Mouse (Mus musculus) stomach, postnatal 0 days (tissue): ENCODE results near the gene Myo10. TPM values are rescaled to one million over a fixed set of nuclear protein-coding genes. Genes with fewer than 3 reads are reported as not detected.

Experiments used
- ATAC-seq: fragments of 200-750 bp; cut with Nextera tagmentation; 2 replicates; pipeline ENCODE4 v1.8.0; 2017; ENCODE audit not compliant: low FRiP score, low TSS enrichment
- DNase-seq: peaks from one replicate; pipeline ENCODE4 v3.0.0-alpha.2; 2016; ENCODE audit warnings: low spot score
- H3K27ac ChIP-seq: fragments of 300-500 bp; sonication (generic); replicated peaks from 2 replicates; pipeline ENCODE4 v1.5.1; 2014; ENCODE audit warnings: mild to moderate bottlenecking, control low read depth
- H3K27me3 ChIP-seq: fragments of 300-500 bp; sonication (generic); 2 replicates; pipeline ENCODE4 v1.6.1; 2014; ENCODE audit warnings: low read length; ENCODE audit not compliant: control insufficient read depth, insufficient read depth
- H3K36me3 ChIP-seq: fragments of 300-500 bp; sonication (generic); 2 replicates; pipeline ENCODE4 v1.6.1; 2014; ENCODE audit warnings: low read length, mixed read lengths; ENCODE audit not compliant: control insufficient read depth, insufficient read depth
- H3K4me1 ChIP-seq: fragments of 300-500 bp; sonication (generic); replicated peaks from 2 replicates; pipeline ENCODE4 v1.6.1; 2014; ENCODE audit warnings: antibody characterized with exemption; ENCODE audit not compliant: control insufficient read depth, insufficient read depth
- H3K4me2 ChIP-seq: fragments of 300-500 bp; sonication (generic); replicated peaks from 2 replicates; pipeline ENCODE4 v1.6.1; 2014; ENCODE audit warnings: low read depth, mild to moderate bottlenecking, control low read depth, moderate library complexity
- H3K4me3 ChIP-seq: fragments of 300-500 bp; sonication (generic); 2 replicates; pipeline ENCODE4 v1.5.1; 2014; ENCODE audit warnings: low read depth, low read length, control low read depth
- H3K9ac ChIP-seq: fragments of 300-500 bp; sonication (generic); 2 replicates; pipeline ENCODE4 v1.6.1; 2014; ENCODE audit warnings: mild to moderate bottlenecking, low read length, control low read depth, mixed read lengths
- H3K9me3 ChIP-seq: fragments of 300-500 bp; sonication (generic); 2 replicates; pipeline ENCODE4 v1.6.1; 2016; ENCODE audit warnings: low read length; ENCODE audit not compliant: control insufficient read depth
- CTCF ChIP-seq: IDR thresholded peaks from 2 replicates; pipeline ENCODE4 v1.5.1; 2016; ENCODE audit warnings: antibody characterized with exemption, low read depth, mild to moderate bottlenecking, moderate library complexity
- EP300 ChIP-seq: optimal IDR thresholded peaks from 2 replicates; pipeline ENCODE3; 2016; ENCODE audit warnings: antibody characterized with exemption
- WGBS: fragments of 180-500 bp; shearing (Covaris S2); extraction: QIAGEN DNeasy Blood & Tissue Kit; methylation state at CpG from one replicate; pipeline ENCODE4 v1.1.7; 2014; 5-methylcytosine and 5-hydroxymethylcytosine counted together
- polyA plus RNA-seq: library from polyadenylated mRNA; unstranded; fragments of >200 nt; fragmentation: Nextera tagmentation; extraction: Ambion mirVana; gene quantifications from 2 replicates; pipeline ENCODE4 v1.2.1, GENCODE M21; 2015

Gene Myo10
- polyA plus RNA-seq, 1 experiment from 2014 or later, result 15.8 TPM

DNA sequence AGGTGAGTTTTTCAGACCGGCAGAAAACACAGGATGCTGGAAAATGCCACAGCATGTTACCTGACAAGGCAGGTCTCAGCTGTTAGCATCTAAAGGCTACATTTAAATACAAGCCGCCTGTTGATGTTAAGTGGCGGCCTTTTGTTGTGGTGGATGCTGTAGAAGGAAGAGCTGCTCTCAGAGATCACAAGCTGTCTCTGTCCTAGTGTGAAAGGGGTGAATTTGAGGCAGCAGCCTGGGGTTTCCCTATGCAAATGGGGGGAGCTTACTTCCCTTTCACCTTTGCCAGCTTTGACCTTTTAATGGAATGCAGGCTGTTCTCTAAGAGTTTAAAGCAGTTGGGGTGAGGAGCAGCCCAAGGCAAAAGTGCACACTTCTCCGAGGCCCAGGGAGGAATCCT lies 117.9 kb downstream of the Myo10 start:
- 78% methylated on average over 4 of the region's 4 CpGs for WGBS
- Histone ChIP-seq H3K27me3 (no peaks in the 10 kb centered on the region), H3K4me1 (no peaks in the 10 kb centered on the region), H3K27ac (no peak overlapping the region), H3K4me2 (no peak overlapping the region), H3K9ac (no peak overlapping the region), H3K36me3 (peaks cover 17% of the 10 kb centered on the region), H3K9me3 (no peaks in the 10 kb centered on the region), H3K4me3 (no peak overlapping the region)
- ATAC-seq (no peak), DNase-seq (no peak)
- TF ChIP-seq EP300 (no peak), CTCF (no peak)

- no peak overlapping the region for H3K4me2 ChIP-seq
- no peaks in the 10 kb centered on the region for H3K9me3 ChIP-seq
- no peak overlapping the region for H3K4me3 ChIP-seq
- no peak overlapping the region for H3K27ac ChIP-seq
- ATAC-seq (no peak), DNase-seq (no peak)
- no peak for TF ChIP-seq CTCF
- no peak for TF ChIP-seq EP300
- WGBS, result 87% methylated on average over 13 of the region's 13 CpGs
- H3K9ac ChIP-seq, result no peak overlapping the region
- no peaks in the 10 kb centered on the region for H3K4me1 ChIP-seq
- H3K27me3 ChIP-seq, result no peaks in the 10 kb centered on the region
- peaks cover 17% of the 10 kb centered on the region for H3K36me3 ChIP-seq
Measured at GRCm38 (mm10) chr15:25742196-25742595, 119.9 kb downstream of the Myo10 start.

GRCm38 (mm10) chr15:25751510-25751909 lies 129.2 kb downstream of the Myo10 start:
- H3K4me1 ChIP-seq, result no peaks in the 10 kb centered on the region
- H3K27me3 ChIP-seq, result no peaks in the 10 kb centered on the region
- no peaks in the 10 kb centered on the region for H3K9me3 ChIP-seq
- no peak overlapping the region for H3K4me2 ChIP-seq
- WGBS, result 52% methylated on average over 11 of the region's 11 CpGs
- H3K27ac ChIP-seq, result no peak overlapping the region
- no peak overlapping the region for H3K4me3 ChIP-seq
- no peak overlapping the region for H3K9ac ChIP-seq
- no peak for TF ChIP-seq EP300
- TF ChIP-seq CTCF, result no peak
- ATAC-seq, result no peak
- no peak for DNase-seq
- H3K36me3 ChIP-seq, result peaks cover 4% of the 10 kb centered on the region; the same call in 1 of the 2 replicates

GRCm38 (mm10) chr15:25752597-25752996 lies 130.3 kb downstream of the Myo10 start:
- Histone ChIP-seq H3K4me3 (no peak overlapping the region), H3K4me2 (no peak overlapping the region), H3K27me3 (no peaks in the 10 kb centered on the region), H3K4me1 (no peaks in the 10 kb centered on the region), H3K27ac (no peak overlapping the region), H3K9me3 (no peaks in the 10 kb centered on the region), H3K36me3 (peaks cover 4% of the 10 kb centered on the region; the same call in 1 of the 2 replicates), H3K9ac (no peak overlapping the region)
- DNase-seq (no peak), ATAC-seq (no peak)
- 32% methylated on average over 1 of the region's 1 CpGs for WGBS
- TF ChIP-seq EP300, result no peak

DNA sequence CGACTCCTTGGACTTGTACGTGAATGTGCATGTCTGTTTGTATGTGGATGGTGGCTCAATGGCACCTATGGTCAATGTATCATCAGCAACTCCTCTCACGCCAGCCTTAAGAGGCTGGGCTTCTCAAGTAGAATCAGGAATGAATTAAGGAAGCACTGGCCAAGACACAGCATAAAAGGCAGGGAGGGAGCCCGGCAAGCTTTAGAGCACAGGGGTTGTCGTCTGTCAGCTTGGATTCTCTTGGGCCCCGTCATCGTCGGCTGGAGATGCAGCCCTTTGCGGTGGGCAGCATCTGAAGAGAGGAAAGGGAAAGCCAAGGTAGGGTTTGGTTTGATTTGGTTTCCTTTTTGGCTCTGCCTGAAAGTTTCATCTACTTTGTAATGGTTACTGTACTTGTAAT lies 130.7 kb downstream of the Myo10 start:
- H3K27me3 ChIP-seq, result no peaks in the 10 kb centered on the region
- no peak overlapping the region for H3K4me3 ChIP-seq
- H3K9me3 ChIP-seq, result no peaks in the 10 kb centered on the region
- no peak for ATAC-seq
- WGBS, result 50% methylated on average over 9 of the region's 9 CpGs
- H3K36me3 ChIP-seq, result peaks cover 4% of the 10 kb centered on the region; the same call in 1 of the 2 replicates
- H3K4me1 ChIP-seq, result no peaks in the 10 kb centered on the region; the same call in 1 of the 2 replicates
- no peak overlapping the region for H3K4me2 ChIP-seq
- TF ChIP-seq EP300 (no peak), CTCF (no peak)
- no peak for DNase-seq
- no peak overlapping the region for H3K27ac ChIP-seq
- no peak overlapping the region for H3K9ac ChIP-seq

- H3K4me2 ChIP-seq, result no peak overlapping the region
- H3K4me3 ChIP-seq, result no peak overlapping the region
- no peak for DNase-seq
- peaks cover 4% of the 10 kb centered on the region; the same call in 1 of the 2 replicates for H3K36me3 ChIP-seq
- H3K27ac ChIP-seq, result no peak overlapping the region
- no peaks in the 10 kb centered on the region for H3K27me3 ChIP-seq
- TF ChIP-seq EP300 (no peak), CTCF (no peak)
- H3K4me1 ChIP-seq, result no peaks in the 10 kb centered on the region; the same call in 1 of the 2 replicates
- no peaks in the 10 kb centered on the region for H3K9me3 ChIP-seq
- H3K9ac ChIP-seq, result no peak overlapping the region
- no peak for ATAC-seq
Measured at GRCm38 (mm10) chr15:25753878-25754277, 131.6 kb downstream of the Myo10 start.
